Mouse (Mus musculus): ENCODE results near the gene Taar8a. TPM values are rescaled to one million over a fixed set of nuclear protein-coding genes. Genes with fewer than 3 reads are reported as not detected.
"Not testable (repeated sequence)": the region's sequence is repeated elsewhere in the genome, so short reads cannot be mapped to it uniquely, and the experiment has no call there.

Gene Taar8a
- polyA plus RNA-seq, 1 experiment from 2014 or later = not detected

- Histone ChIP-seq H3K9ac (ENCODE audit: low read depth, low read length) (no peak overlapping the region), H3K4me2 (no peak overlapping the region), H3K27ac (ENCODE audit: low read depth, low read length) (no peak overlapping the region), H3K4me3 (ENCODE audit: low read depth, low read length) (no peak overlapping the region), H3K27me3 (replicated peaks; ENCODE audit: control insufficient read depth, insufficient read depth, low read length) (no peaks in the 10 kb centered on the region), H3K9me3 (ENCODE audit: control insufficient read depth, low read length) (no peaks in the 10 kb centered on the region), H3K4me1 (replicated peaks; ENCODE audit: control insufficient read depth, insufficient read depth, low read length) (no peaks in the 10 kb centered on the region), H3K36me3 (ENCODE audit: control insufficient read depth, insufficient read depth, low read length) (no peaks in the 10 kb centered on the region)
- 69% methylated on average over 3 of the region's 3 CpGs for WGBS
- no peak for ATAC-seq (replicated peaks; ENCODE audit: low FRiP score)
- DNase-seq (ENCODE audit: low spot score) = no peak
Observed at GRCm38 (mm10) chr10:24108236-24108635, 31.9 kb downstream of the Taar8a start.

DNA sequence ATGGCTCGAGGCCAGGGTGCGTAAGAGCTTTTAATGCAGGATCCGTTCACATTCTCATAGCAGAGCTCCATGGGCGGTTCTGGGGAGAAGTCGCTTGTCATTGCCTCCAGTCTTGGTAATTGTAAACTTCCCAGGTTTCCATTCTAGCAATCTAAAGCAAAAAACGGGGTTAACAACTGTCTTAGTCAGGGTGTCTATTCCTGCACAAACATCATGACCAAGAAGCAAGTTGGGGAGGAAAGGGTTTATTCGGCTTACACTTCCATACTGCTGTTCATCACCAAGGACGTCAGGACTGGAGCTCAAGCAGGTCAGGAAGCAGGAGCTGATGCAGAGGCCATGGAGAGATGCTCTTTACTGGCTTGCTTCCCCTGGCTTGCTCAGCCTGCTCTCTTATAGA, 33.1 kb downstream of the Taar8a start, which contains the start of gene Taar9:
TSS of gene Taar9 (minus strand) at position 101 of the 400 bp plus-strand sequence.
- not testable (repeated sequence) for H3K4me1 ChIP-seq (replicated peaks; ENCODE audit: control insufficient read depth, insufficient read depth, low read length); ATAC-seq (replicated peaks; ENCODE audit: low FRiP score); H3K36me3 ChIP-seq (ENCODE audit: control insufficient read depth, insufficient read depth, low read length); H3K9me3 ChIP-seq (ENCODE audit: control insufficient read depth, low read length); H3K4me3 ChIP-seq (ENCODE audit: low read depth, low read length); H3K27ac ChIP-seq (ENCODE audit: low read depth, low read length); H3K9ac ChIP-seq (ENCODE audit: low read depth, low read length); H3K4me2 ChIP-seq; DNase-seq (ENCODE audit: low spot score); H3K27me3 ChIP-seq (replicated peaks; ENCODE audit: control insufficient read depth, insufficient read depth, low read length)
- 84% methylated on average over 8 of the region's 8 CpGs for WGBS

GRCm38 (mm10) chr10:24111116-24111778, 34.9 kb downstream of the Taar8a start:
- H3K9ac ChIP-seq (ENCODE audit: low read depth, low read length) = no peak overlapping the region
- no peak overlapping the region for H3K4me3 ChIP-seq (ENCODE audit: low read depth, low read length)
- H3K27ac ChIP-seq (ENCODE audit: low read depth, low read length) = no peak overlapping the region
- no peak overlapping the region for H3K4me2 ChIP-seq
- ATAC-seq (replicated peaks; ENCODE audit: low FRiP score) (no peak), DNase-seq (ENCODE audit: low spot score) (no peak)
- WGBS = 40% methylated on average over 6 of the region's 6 CpGs
- no peaks in the 10 kb centered on the region for H3K36me3 ChIP-seq (ENCODE audit: control insufficient read depth, insufficient read depth, low read length)
- no peaks in the 10 kb centered on the region for H3K4me1 ChIP-seq (replicated peaks; ENCODE audit: control insufficient read depth, insufficient read depth, low read length)
- no peaks in the 10 kb centered on the region for H3K27me3 ChIP-seq (replicated peaks; ENCODE audit: control insufficient read depth, insufficient read depth, low read length)
- no peaks in the 10 kb centered on the region for H3K9me3 ChIP-seq (ENCODE audit: control insufficient read depth, low read length)

Other genes with a start within 250 kb of the Taar8a start
- gene Vnn3, start 225.0 kb upstream of the Taar8a start, polyA plus RNA-seq (2014; fragmentation: Nextera tagmentation; extraction: Ambion mirVana) = not detected in 2 replicates
- 1.3 and 1.4 TPM in 2 replicates for gene Vnn1, start 181.8 kb upstream of the Taar8a start, polyA plus RNA-seq (2014; fragmentation: Nextera tagmentation; extraction: Ambion mirVana)
- gene Taar1, start 156.1 kb upstream of the Taar8a start, polyA plus RNA-seq (2014; fragmentation: Nextera tagmentation; extraction: Ambion mirVana) = not detected in 2 replicates
- gene Taar2, start 137.9 kb upstream of the Taar8a start, polyA plus RNA-seq (2014; fragmentation: Nextera tagmentation; extraction: Ambion mirVana) = not detected in 2 replicates
- gene Taar3, start 126.9 kb upstream of the Taar8a start, polyA plus RNA-seq (2014; fragmentation: Nextera tagmentation; extraction: Ambion mirVana) = not detected in 2 replicates
- not detected in 2 replicates for gene Taar4, start 116.0 kb upstream of the Taar8a start, polyA plus RNA-seq (2014; fragmentation: Nextera tagmentation; extraction: Ambion mirVana)
- not detected in 2 replicates for gene Taar5, start 105.8 kb upstream of the Taar8a start, polyA plus RNA-seq (2014; fragmentation: Nextera tagmentation; extraction: Ambion mirVana)
- not detected in 2 replicates for gene Taar6, start 90.9 kb upstream of the Taar8a start, polyA plus RNA-seq (2014; fragmentation: Nextera tagmentation; extraction: Ambion mirVana)
- gene Taar7a, start 83.0 kb upstream of the Taar8a start, polyA plus RNA-seq (2014; fragmentation: Nextera tagmentation; extraction: Ambion mirVana) = not detected in 2 replicates
- gene Taar7b, start 76.6 kb upstream of the Taar8a start, polyA plus RNA-seq (2014; fragmentation: Nextera tagmentation; extraction: Ambion mirVana) = not detected in 2 replicates
- gene Taar7d, start 49.3 kb upstream of the Taar8a start, polyA plus RNA-seq (2014; fragmentation: Nextera tagmentation; extraction: Ambion mirVana) = not detected in 2 replicates
- gene Taar7e, start 38.9 kb upstream of the Taar8a start, polyA plus RNA-seq (2014; fragmentation: Nextera tagmentation; extraction: Ambion mirVana) = not detected in 2 replicates
- not detected in 2 replicates for gene Taar7f, start 27.0 kb upstream of the Taar8a start, polyA plus RNA-seq (2014; fragmentation: Nextera tagmentation; extraction: Ambion mirVana)
- gene Taar8b, start 15.8 kb downstream of the Taar8a start, polyA plus RNA-seq (2014; fragmentation: Nextera tagmentation; extraction: Ambion mirVana) = not detected in 2 replicates
- not detected in 2 replicates for gene Taar8c, start 25.4 kb downstream of the Taar8a start, polyA plus RNA-seq (2014; fragmentation: Nextera tagmentation; extraction: Ambion mirVana)
- gene Taar9, start 33.0 kb downstream of the Taar8a start, polyA plus RNA-seq (2014; fragmentation: Nextera tagmentation; extraction: Ambion mirVana) = not detected in 2 replicates
- 50.7 and 56.0 TPM in 2 replicates for gene Stx7, start 72.8 kb downstream of the Taar8a start, polyA plus RNA-seq (2014; fragmentation: Nextera tagmentation; extraction: Ambion mirVana)
- 2.3 and 2.8 TPM in 2 replicates for gene Moxd1, start 147.0 kb downstream of the Taar8a start, polyA plus RNA-seq (2014; fragmentation: Nextera tagmentation; extraction: Ambion mirVana)

All from liver, embryonic 11.5 days (tissue).